Mouse (Mus musculus) heart, embryonic 14.5 days (tissue): ENCODE results near the gene Abcb6. TPM values are rescaled to one million over a fixed set of nuclear protein-coding genes. Genes with fewer than 3 reads are reported as not detected.

ENCODE experiments used
- ATAC-seq: fragments of 200-750 bp; cut with Nextera tagmentation; 2 replicates; pipeline ENCODE4 v1.8.0; 2017; ENCODE audit warnings: low read depth, moderate TSS enrichment; ENCODE audit not compliant: insufficient number of reproducible peaks, insufficient read depth, low FRiP score
- H3K27ac ChIP-seq, 2 experiments: fragments of 200-500 bp in 1 of 2; fragments of 300-500 bp in 1 of 2; sonication (generic) in 1 of 2; replicated peaks in 1 of 2; 2 replicates each; pipeline ENCODE4 v1.5.1; 2012 to 2014; ENCODE audit warnings: low read depth in 2 of 2, low read length in 2 of 2, control low read depth in 1 of 2, mild to moderate bottlenecking in 1 of 2, mixed read lengths in 1 of 2; ENCODE audit not compliant: control insufficient read depth in 1 of 2, insufficient read depth in 1 of 2
- H3K27me3 ChIP-seq: fragments of 300-500 bp; sonication (generic); 2 replicates; pipeline ENCODE4 v1.6.1; 2014; ENCODE audit warnings: mild to moderate bottlenecking, low read length, control low read depth; ENCODE audit not compliant: control insufficient read depth, insufficient read depth
- H3K36me3 ChIP-seq: fragments of 300-500 bp; sonication (generic); 2 replicates; pipeline ENCODE4 v1.6.1; 2014; ENCODE audit warnings: mild to moderate bottlenecking, control low read depth, low read length, mixed read lengths; ENCODE audit not compliant: control insufficient read depth, insufficient read depth
- H3K4me1 ChIP-seq, 2 experiments: fragments of 200-500 bp in 1 of 2; fragments of 300-500 bp in 1 of 2; sonication (generic) in 1 of 2; 2 replicates each; pipeline ENCODE4 v1.6.1; 2012 to 2014; ENCODE audit warnings: low read length in 2 of 2, control low read depth in 1 of 2, mixed read lengths in 1 of 2; ENCODE audit not compliant: control insufficient read depth in 2 of 2, insufficient read depth in 2 of 2
- H3K4me2 ChIP-seq: fragments of 300-500 bp; sonication (generic); 2 replicates; pipeline ENCODE4 v1.6.1; 2014; ENCODE audit warnings: mild to moderate bottlenecking, low read length
- H3K4me3 ChIP-seq, 2 experiments: fragments of 200-500 bp in 1 of 2; fragments of 300-500 bp in 1 of 2; sonication (generic) in 1 of 2; 2 replicates each; pipeline ENCODE4 v1.5.1; 2012 to 2014; ENCODE audit warnings: low read length in 2 of 2, mild to moderate bottlenecking in 2 of 2, control low read depth in 1 of 2, low read depth in 1 of 2, moderate library complexity in 1 of 2; ENCODE audit not compliant: control insufficient read depth in 1 of 2, insufficient read depth in 1 of 2
- H3K9ac ChIP-seq: fragments of 300-500 bp; sonication (generic); 2 replicates; pipeline ENCODE4 v1.6.1; 2014; ENCODE audit warnings: mild to moderate bottlenecking, low read length
- H3K9me3 ChIP-seq: fragments of 300-500 bp; sonication (generic); 2 replicates; pipeline ENCODE4 v1.6.1; 2016; ENCODE audit warnings: low read length, control low read depth; ENCODE audit not compliant: control insufficient read depth
- WGBS: fragments of 180-500 bp; shearing (Covaris S2); extraction: QIAGEN DNeasy Blood & Tissue Kit; methylation state at CpG from one replicate; pipeline ENCODE4 v1.1.7; 2014; 5-methylcytosine and 5-hydroxymethylcytosine counted together
- microRNA-seq: library from miRNA; unstranded; fragments of <30 nt; microRNA quantifications from one replicate; pipeline ENCODE4, GENCODE M21; 2016
- polyA plus RNA-seq: library from polyadenylated mRNA; unstranded; fragments of >200 nt; fragmentation: Nextera tagmentation; extraction: Ambion mirVana; gene quantifications from 2 replicates; pipeline ENCODE4 v1.2.1, GENCODE M21; 2014

The Abcb6 gene
- polyA plus RNA-seq, 1 experiment from 2014 or later = 9.6 TPM

GRCm38 (mm10) chr1:75125418-75125817, 54.8 kb downstream of the Abcb6 start:
- H3K9ac ChIP-seq = peak overlapping the region; percentile 81
- peak overlapping the region; percentile 67 to 71 for H3K4me3 ChIP-seq
- no peaks in the 10 kb centered on the region for H3K9me3 ChIP-seq
- H3K27ac ChIP-seq = peak overlapping the region in 1 of 2 experiments; percentile 95; a peak in 2 of 4 replicates
- H3K4me2 ChIP-seq = peak overlapping the region; percentile 64
- no peaks in the 10 kb centered on the region for H3K36me3 ChIP-seq
- no peaks in the 10 kb centered on the region for H3K27me3 ChIP-seq
- no peak for ATAC-seq
- peaks cover 0 to 6% of the 10 kb centered on the region in 2 experiments; a peak in 1 of 4 replicates for H3K4me1 ChIP-seq
- 34% methylated on average over 5 of the region's 5 CpGs for WGBS

DNA sequence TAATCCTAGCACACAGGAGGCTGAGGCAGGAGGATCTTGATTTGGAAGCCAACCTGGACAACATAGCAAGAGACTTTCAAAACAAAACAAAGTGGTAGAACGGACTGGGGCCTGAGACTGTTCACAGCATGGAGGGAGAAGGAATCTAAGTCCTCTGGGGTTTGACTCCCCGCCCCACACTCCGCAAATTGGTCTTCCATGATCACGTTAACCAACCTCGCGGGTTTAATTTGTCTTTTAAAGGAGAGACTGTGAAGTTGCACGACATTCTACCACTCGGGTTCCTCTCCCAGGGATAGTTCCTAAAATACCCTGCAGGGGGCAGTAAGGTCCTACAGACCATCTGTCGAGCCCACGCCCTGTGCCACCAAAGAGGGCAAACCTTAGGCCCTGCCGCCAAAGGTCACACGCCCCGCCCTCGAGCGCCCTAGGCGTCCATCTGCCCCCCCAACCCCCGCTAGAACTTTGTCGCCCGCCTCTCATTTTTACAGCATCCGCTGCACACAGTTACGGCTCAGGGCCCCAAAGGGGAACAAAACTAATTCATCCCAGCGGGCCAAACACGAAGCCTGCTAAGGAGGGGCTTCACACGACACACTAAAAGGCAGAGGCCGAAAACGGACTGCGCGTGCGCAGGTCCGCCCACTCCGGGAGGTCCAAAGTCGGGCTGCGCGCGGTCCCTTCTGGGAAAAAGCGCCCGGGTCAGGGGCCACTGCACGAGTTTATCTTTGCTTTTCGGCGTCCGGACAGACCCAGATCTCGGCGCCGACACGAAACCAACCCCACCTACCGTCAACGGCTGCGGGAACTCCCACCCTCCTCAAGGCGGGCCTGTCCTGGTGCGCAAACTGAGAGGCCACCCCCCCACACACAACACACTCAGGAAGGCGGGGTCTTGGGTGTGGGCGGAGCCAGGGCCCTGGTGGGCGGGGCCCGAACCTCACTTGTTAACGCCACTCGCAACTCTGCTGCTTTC, 55.6 kb downstream of the Abcb6 start, which contains the start of gene Nhej1:
Gene Nhej1 (minus strand): TSS at position 855 of the 976 bp plus-strand sequence.
- H3K4me1 ChIP-seq = peaks cover 0 to 6% of the 10 kb centered on the region in 2 experiments; a peak in 1 of 4 replicates
- no peaks in the 10 kb centered on the region for H3K36me3 ChIP-seq
- H3K9me3 ChIP-seq = no peaks in the 10 kb centered on the region
- H3K27me3 ChIP-seq = no peaks in the 10 kb centered on the region
- peak; percentile 97 for ATAC-seq
- peak within 1 kb of the TSS; percentile 81 for H3K9ac ChIP-seq
- peak within 1 kb of the TSS; percentile 64 for H3K4me2 ChIP-seq
- 2% methylated on average over 56 of the region's 56 CpGs for WGBS
- H3K27ac ChIP-seq = peak within 1 kb of the TSS; percentile 95
- H3K4me3 ChIP-seq = peak within 1 kb of the TSS; percentile 67 to 71

GRCm38 (mm10) chr1:75122211-75122610, 58.0 kb downstream of the Abcb6 start:
- WGBS = 77% methylated on average over 3 of the region's 3 CpGs
- no peak for ATAC-seq
- no peak overlapping the region for H3K4me3 ChIP-seq
- no peaks in the 10 kb centered on the region for H3K27me3 ChIP-seq
- H3K9me3 ChIP-seq = no peaks in the 10 kb centered on the region
- no peak overlapping the region for H3K27ac ChIP-seq
- no peaks in the 10 kb centered on the region for H3K36me3 ChIP-seq
- no peak overlapping the region for H3K9ac ChIP-seq
- H3K4me1 ChIP-seq = peaks cover 0 to 6% of the 10 kb centered on the region in 2 experiments; a peak in 1 of 4 replicates
- no peak overlapping the region for H3K4me2 ChIP-seq

Small RNA genes within 50 kb of the gene (microRNA-seq; reads per million reads assigned to microRNA genes)
- gene Gm27943 = not detected

Other genes starting within 250 kb of the Abcb6 start
- gene Cfap65, start 244.8 kb downstream of the Abcb6 start, polyA plus RNA-seq = not detected in 2 replicates
- 0.14 TPM in 1 of 2 replicates, not detected in the other for gene Ihh, start 228.7 kb downstream of the Abcb6 start, polyA plus RNA-seq
- 7.6 and 7.8 TPM in 2 replicates for gene Nhej1, start 55.2 kb downstream of the Abcb6 start, polyA plus RNA-seq
- gene Slc23a3, start 46.5 kb downstream of the Abcb6 start, polyA plus RNA-seq = 0.72 and 1.4 TPM in 2 replicates
- gene Cnppd1, start 37.7 kb downstream of the Abcb6 start, polyA plus RNA-seq = 34.3 and 34.7 TPM in 2 replicates
- 38.9 and 42.2 TPM in 2 replicates for gene Retreg2, start 37.6 kb downstream of the Abcb6 start, polyA plus RNA-seq
- gene Zfand2b, start 11.7 kb downstream of the Abcb6 start, polyA plus RNA-seq = 29.6 and 31.4 TPM in 2 replicates
- 19.8 and 21.0 TPM in 2 replicates for gene Ankzf1, start 11.8 kb upstream of the Abcb6 start, polyA plus RNA-seq
- gene Atg9a, start 11.8 kb upstream of the Abcb6 start, polyA plus RNA-seq = 24.7 and 29.2 TPM in 2 replicates
- gene Glb1l, start 30.4 kb upstream of the Abcb6 start, polyA plus RNA-seq = 7.2 and 8.4 TPM in 2 replicates
- 81.9 and 86.2 TPM in 2 replicates for gene Stk16, start 30.4 kb upstream of the Abcb6 start, polyA plus RNA-seq
- gene Tuba4a, start 39.5 kb upstream of the Abcb6 start, polyA plus RNA-seq = 24.6 and 34.3 TPM in 2 replicates
- gene A630095N17Rik, start 51.7 kb upstream of the Abcb6 start, polyA plus RNA-seq = not detected in 2 replicates
- gene Dnajb2, start 56.0 kb upstream of the Abcb6 start, polyA plus RNA-seq = 16.9 and 17.8 TPM in 2 replicates
- 0.38 and 0.41 TPM in 2 replicates for gene Ptprn, start 84.1 kb upstream of the Abcb6 start, polyA plus RNA-seq
- 0.53 TPM in 1 of 2 replicates, not detected in the other for gene Resp18, start 98.0 kb upstream of the Abcb6 start, polyA plus RNA-seq
- 122 and 128 TPM in 2 replicates for gene Dnpep, start 137.6 kb upstream of the Abcb6 start, polyA plus RNA-seq
- gene Des, start 179.9 kb upstream of the Abcb6 start, polyA plus RNA-seq = 351 and 377 TPM in 2 replicates
- gene Speg, start 194.9 kb upstream of the Abcb6 start, polyA plus RNA-seq = 52.4 and 53.4 TPM in 2 replicates